Mouse (Mus musculus) left cerebral cortex, adult 11 months (tissue): ENCODE results near the gene Rab40c.

ENCODE experiments used
- DNase-seq: peaks from one replicate; pipeline ENCODE4 v3.0.0; 2022; ENCODE audit warnings: low spot score

The Rab40c gene

GRCm38 (mm10) chr17:25900193-25900592 is 19.3 kb downstream of the Rab40c start:
- DNase-seq: no peak

- DNase-seq: no peak
Measured at GRCm38 (mm10) chr17:25895891-25896290, 23.6 kb downstream of the Rab40c start.

DNA sequence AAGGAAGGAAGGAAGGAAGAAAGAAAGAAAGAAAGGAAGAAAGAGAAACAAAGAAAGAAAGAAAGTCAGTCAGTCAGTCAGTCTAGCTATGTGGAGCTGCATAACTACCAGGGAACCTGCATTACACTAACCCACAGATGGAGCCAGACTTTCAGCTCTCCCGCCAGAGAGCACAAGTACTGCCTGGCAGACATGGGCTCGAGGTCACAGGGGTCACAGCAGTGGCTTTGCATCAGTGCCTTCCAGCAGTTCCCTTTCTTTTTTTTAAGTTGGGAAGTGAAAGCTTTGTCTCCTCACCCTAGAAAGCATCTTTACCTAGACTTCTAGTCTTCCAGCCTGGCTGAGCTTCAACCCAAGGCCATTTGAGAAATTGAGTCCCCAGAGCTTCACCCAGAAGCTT is 24.1 kb downstream of the Rab40c start:
- DNase-seq: no peak

GRCm38 (mm10) chr17:25893975-25894617 is 25.4 kb downstream of the Rab40c start:
- DNase-seq: no peak

GRCm38 (mm10) chr17:25888837-25889236 is 30.7 kb downstream of the Rab40c start:
- DNase-seq: no peak

GRCm38 (mm10) chr17:25887467-25887866 is 32.1 kb downstream of the Rab40c start:
- DNase-seq: no peak

DNA sequence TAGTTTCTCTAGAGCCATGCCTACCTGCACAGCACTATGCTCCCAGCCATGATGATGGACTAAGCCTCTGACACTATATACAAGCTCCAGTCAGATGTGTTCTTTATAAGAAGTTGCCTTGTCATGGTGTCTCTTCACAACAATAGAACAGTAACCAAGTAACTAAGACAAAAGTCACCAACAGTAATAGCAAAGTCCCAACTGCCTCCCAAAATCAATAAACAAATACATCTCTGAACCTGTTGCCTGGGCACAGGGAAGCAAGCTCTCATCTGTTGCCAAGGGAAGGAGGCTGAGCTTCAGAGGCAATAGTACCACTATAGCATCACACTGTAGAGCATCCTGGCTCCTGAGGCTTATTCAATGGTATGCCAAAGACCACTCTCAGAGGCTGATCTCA is 32.7 kb downstream of the Rab40c start:
- DNase-seq: no peak

DNA sequence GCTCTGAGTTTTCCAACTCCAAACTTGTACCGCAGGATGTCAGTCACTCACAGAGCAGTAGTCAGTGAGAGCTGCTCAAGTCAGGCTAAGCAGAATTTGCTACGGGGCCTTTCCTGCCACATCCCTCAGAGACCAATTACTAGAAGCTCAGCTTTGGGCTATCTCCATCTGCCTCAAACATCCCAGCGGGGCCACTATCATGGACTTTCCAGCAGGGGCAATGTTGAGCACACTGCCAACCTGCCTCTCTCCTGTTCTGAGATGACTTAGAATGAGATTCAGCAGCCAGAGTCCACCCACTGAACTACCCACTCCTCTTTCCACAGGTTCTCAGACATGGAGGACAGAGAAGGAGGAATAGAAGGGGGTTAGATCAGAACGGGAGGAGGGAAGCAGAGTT is 33.9 kb downstream of the Rab40c start:
- DNase-seq: no peak

- no peak for DNase-seq
Measured at GRCm38 (mm10) chr17:25883824-25884223, 35.7 kb downstream of the Rab40c start.

DNA sequence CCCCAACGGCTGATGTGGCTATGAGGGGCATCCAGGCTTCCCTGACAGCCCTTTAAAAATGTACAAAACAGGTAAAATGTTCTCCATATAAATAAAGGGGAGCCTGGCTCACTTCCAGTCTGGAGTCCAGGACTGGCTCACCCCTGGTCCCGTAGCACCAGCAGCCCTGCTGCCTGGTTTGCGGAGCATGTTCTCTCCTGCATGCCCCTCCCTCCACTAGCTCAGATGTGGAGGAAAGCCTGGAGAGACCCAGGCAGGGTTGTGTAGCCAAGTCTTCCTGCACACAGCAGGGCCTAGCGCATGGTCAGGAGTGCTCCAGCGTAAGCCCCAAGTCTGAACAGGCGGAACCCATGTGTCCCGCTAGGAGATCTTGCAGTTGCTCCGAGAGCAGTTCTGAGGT is 36.3 kb downstream of the Rab40c start:
- no peak for DNase-seq

DNA sequence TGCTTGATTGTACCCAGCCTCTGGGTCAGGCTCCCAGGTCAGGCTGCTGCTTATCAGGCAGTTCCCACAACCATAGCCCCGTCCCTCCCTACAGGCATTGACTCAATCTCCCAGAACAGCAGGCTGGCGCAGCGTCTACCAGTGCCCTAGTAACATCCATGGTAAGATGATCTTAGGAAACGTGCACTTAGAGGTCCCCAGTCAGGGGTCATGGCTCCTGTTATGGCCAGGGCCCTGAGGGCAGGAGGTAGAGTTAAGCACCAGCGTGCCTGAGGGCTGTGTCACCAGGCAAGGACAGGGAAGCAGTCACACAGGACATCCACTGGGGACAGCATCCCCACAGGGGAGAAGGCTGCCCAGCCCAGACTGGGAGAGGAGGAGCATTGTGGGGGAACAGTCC is 37.2 kb downstream of the Rab40c start:
- no peak for DNase-seq

- DNase-seq: no peak
Measured at GRCm38 (mm10) chr17:25881691-25882090, 37.8 kb downstream of the Rab40c start.

GRCm38 (mm10) chr17:25880913-25881641 is 38.5 kb downstream of the Rab40c start:
- DNase-seq: no peak

DNA sequence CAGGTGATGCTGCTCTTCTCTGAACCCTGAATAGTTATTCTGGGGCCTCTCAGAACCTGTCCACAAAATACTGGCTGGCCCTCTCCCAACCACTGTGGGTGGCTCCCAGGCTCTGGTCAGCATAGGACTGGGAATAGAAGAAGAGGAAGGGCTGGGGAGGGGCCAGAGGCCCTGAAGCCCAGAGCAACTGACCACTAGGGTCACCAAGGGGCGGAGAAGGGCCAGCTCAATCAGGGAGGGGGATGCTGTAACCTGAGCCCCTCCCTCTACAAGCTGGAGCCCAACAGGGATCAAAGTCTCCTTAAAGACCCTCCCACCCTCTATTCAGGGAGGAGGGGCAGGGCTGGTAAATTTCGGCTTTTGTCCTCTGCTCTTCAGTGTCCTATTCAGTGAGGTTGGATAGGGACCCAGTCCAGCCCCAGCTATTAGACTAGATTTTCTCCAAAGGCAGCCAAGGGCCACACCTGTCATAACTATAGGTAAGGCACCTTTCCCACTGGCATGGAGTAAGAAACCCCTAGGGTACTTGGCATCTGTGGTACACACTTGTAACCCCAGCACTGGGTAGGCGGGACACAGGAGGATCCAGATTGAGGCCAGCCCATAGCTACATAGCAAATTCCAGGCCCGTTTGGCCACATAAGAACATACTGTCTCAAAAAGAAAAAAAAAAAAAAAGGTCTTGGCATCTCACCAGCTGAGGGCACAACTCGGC is 39.2 kb downstream of the Rab40c start, which contains the start of gene Wfikkn1:
Gene Wfikkn1 (minus strand): TSS at position 663 of the 715 bp plus-strand sequence.
- no peak for DNase-seq

- DNase-seq: no peak
Measured at GRCm38 (mm10) chr17:25879750-25880149, 39.8 kb downstream of the Rab40c start.

- no peak for DNase-seq
Measured at GRCm38 (mm10) chr17:25879261-25879660, 40.3 kb downstream of the Rab40c start.

DNA sequence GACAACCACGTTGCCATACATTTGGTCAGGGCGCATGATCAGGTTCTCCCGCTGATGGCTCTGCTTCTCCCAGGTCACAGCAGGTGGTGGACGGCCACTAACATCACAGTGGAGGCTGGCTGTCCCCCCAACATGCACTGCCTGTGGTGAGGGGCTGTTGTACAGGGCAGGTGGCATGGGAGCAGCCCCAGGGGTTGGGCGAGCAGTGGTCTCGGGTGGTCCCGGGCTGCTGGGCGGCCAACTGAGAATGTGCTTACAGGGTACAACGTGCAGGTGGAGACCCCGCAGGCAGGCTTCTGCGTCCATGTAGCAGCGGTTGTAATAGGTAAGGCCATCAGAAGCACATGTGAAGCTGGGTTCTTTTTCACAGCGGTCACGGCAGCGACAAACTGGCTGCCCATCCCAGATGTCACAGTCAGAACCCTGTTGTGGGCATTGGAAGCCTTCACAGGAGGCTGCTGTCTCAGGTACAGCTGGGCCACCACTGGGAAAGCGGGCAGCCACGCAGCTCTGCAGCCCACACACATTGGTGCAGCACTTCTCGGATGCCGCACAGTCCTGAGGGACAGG is 40.8 kb downstream of the Rab40c start:
- no peak for DNase-seq

DNA sequence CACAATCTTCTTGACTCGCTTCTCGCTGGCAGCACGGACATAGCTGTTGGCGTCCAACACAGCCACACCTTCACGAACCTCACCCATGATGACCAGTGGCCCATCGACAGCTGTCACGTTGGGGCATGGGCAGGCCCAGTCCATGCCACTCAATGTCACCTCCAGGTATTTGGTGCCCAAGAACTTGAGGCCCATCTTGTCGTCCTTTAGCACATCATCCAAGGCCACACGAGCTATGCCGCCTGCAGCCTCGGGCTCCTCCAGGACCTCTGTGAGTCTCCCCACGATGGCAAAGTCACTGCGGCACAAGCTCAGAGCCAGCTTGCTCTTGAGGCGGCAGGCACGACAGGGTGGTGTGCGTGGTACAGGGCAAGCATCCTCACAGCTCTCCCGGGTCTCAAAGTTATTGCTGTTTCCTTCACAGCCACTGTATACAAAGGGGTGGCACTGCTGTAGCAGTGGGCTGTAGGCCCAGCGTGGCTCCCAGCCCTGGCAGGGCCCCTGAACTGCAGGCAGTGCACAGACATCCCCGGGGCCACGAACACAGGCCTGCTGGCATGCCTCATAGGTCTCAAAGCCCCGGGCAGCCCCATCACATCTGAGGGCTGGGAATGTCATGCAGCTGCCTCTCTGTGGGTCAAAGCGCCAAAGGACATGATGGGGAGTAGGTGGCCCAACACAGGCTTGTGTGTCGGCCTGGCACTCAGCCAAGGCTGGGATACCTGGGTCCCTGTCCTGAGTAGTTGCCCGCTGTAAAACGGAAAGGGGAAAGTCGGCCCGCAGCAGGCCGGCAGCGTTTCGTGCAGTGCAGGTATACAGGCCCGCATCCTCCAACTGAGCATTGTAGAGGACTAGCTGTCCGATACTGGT is 41.6 kb downstream of the Rab40c start:
- no peak for DNase-seq

DNA sequence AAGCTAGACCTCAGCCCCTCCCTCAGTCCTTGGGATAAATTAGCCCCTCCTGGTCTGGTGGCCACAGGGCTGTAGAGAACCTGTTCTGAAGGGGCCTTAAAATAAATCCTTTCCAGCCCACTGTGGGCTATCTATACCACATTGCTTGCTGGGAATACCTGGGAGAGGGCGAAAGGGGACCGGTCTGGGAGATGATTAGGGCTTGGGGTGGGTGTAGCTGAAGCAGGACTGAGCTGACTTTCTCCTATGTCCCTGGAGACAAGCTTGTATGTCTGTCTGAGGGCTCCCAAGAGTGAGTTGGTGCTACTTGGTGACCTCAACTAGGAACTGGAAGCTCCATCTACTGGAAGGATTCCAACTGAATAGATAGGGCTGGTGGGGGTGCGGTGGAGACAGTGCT is 42.5 kb downstream of the Rab40c start:
- no peak for DNase-seq

- DNase-seq: no peak
Measured at GRCm38 (mm10) chr17:25876347-25876915, 43.1 kb downstream of the Rab40c start.
